Mouse (Mus musculus): ENCODE measurements around the gene Apobec3. TPM values are rescaled to one million over a fixed set of nuclear protein-coding genes. Genes with fewer than 3 reads are reported as not detected.

The Apobec3 gene
- total RNA-seq, 2 experiments from 2014 or later: 124 to 129 TPM

GRCm38 (mm10) chr15:79946790-79947189, 55.3 kb downstream of the Apobec3 start:
- peak; percentile 47; the same call in 1 of the 2 replicates for ATAC-seq (ENCODE audit: poor library complexity, severe bottlenecking)

GRCm38 (mm10) chr15:79947681-79948080, 56.2 kb downstream of the Apobec3 start:
- no peak for ATAC-seq (ENCODE audit: poor library complexity, severe bottlenecking)

DNA sequence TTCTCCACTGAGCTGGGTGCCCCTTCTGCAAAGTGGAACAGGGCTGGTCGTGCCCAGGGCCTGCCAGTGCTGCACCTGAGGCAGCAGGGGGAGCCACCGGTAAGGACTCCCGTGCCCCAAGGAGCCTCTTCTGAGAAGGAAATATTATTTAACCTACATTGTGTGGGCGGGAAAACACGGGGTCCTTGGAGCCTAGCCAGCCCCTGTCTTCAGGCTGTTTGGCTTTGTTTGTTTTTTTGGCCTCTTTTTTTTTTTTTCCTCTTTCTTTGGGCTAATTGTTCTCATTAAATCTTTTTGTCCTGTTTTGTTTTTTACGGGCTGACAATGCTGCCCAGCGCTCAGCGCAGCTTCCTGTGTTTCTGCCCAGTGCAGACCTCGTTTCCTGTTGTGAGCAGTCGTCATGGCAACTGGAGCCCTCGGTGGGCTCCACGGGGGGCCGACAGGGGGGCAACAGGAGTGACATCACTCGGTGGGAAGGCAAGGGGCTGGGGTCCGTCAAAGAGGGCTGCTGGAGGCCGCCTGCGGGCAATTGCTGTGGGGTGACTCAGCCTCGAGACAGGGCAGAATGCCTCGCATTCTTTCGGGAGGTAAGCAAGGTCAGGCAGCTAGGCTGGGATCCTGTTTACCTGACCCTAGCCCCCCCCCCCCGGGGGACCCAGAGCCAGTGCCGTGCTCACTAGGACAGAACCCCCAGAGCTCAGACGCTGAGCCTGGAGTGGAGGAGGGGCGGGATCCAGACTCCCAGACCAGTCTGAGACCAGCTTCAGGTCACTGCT, 59.0 kb downstream of the Apobec3 start:
- ATAC-seq (ENCODE audit: poor library complexity, severe bottlenecking): 0 out of 2 replicates have a peak, but pooled peaks have one; percentile 47

DNA sequence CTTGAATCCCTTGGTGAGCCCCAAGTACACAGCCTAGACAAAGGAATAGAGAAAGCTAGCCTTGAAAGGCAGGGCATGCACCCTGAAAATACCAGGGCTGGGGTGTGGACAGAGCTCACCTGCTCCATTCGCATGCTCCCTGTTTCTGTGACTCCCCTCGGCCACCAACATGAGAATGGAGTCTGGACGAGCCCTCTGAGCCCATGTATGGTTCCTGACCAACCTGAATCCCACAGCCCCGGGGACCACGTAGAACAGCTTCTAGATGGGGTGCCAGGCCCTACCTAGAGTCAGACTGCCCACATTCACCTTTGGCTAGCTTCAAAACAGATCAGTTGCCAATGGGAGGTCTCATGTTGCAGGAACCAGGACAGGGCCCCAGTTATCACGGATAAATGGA, 59.8 kb downstream of the Apobec3 start:
- ATAC-seq (ENCODE audit: poor library complexity, severe bottlenecking): no peak

- ATAC-seq (ENCODE audit: poor library complexity, severe bottlenecking): no peak
These were observed 60.5 kb downstream of the Apobec3 start for GRCm38 (mm10) chr15:79951730-79952503.

DNA sequence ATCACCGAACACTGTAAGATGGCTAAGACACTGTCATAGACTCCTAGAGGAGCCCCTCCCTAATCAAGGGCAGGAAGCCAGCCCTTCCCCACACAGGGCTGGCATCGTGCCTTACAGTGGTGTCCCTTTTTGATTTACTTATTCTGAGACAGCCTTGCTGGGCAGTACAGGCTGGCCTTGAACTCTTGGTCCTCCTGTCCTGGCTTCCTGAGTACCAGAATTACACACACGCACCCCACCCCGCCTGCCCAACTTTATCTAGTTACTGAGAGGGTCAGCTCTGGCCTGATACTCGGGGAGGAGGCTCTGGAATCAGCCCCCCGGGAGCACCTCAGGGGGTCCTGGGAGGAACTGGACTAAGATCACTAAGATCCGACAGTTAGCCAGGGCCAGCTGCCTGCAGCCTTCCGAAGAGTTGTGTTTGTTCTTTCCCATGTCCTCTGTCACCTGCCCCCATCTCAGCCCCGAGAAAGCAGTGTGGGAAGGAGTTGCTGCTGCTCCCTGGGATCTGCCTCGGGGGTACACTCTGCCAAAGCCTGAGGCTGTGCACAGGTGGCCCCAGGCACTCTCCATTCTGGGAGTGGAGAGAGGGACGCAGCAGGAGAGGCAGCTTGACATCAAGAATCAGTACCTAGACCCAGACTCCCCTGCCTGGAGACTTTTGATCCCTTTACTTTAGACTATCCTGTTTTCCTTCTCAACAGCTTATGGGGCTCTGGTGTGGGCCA, 61.2 kb downstream of the Apobec3 start:
- no peak for ATAC-seq (ENCODE audit: poor library complexity, severe bottlenecking)

DNA sequence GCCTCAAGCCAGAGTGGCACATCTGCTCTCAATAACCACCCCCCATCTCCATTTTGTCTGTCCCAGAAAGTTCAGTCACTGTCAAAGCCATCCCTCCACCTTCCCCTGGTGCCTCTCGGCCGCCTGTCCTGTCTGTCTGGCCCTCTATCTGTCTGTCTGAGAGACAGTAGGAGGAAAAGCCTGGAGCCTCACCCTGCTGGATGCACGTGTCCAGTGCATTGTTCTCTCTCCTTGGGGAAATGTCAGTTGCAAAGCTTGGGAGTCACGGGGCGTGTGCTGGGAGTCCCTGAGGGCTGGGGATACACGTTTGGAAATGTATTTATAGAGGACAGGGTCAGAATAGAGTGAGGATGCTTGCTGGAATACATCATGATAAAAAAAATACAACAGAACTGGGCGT, 62.0 kb downstream of the Apobec3 start:
- ATAC-seq (ENCODE audit: poor library complexity, severe bottlenecking): no peak

DNA sequence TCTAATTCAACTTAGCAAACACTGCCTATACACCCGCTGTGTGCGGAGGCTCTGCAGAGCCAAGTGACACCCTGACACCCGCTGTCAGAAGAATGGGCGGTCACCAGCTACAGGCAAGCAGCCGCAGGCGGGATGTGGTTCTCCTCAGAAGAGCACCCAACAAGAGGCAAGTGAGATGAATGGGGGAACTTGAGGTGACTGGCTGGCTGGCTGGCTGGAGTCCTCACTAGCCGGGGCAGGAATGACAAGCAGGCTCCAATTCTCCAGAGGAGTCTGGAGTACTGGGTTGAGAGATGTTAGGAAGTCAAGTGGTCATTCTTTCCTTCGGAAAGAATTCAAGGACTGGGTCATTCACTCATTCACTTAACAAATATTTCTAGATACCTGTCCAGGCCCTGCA, 65.1 kb downstream of the Apobec3 start:
- ATAC-seq (ENCODE audit: poor library complexity, severe bottlenecking): peak; percentile 67

DNA sequence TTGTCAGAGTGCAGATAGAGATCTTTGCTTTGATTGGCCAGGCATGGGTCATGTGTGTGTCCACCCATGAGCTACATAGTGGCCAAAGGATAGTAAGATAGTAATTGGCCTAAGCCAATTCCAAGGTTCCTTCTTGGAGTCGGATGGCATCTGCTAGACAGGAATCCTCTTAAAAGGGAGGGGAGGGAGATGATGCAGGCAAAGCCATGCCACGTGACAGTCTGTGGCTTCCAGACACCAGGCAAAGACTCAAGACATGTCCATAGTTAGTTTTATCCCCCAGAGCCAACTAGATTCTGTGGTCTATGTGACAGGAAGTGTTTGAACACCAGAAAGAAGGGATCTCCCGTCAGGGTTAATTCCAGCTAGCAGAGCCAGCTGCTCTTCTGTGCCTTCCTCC, 67.0 kb downstream of the Apobec3 start:
- no peak for ATAC-seq (ENCODE audit: poor library complexity, severe bottlenecking)

DNA sequence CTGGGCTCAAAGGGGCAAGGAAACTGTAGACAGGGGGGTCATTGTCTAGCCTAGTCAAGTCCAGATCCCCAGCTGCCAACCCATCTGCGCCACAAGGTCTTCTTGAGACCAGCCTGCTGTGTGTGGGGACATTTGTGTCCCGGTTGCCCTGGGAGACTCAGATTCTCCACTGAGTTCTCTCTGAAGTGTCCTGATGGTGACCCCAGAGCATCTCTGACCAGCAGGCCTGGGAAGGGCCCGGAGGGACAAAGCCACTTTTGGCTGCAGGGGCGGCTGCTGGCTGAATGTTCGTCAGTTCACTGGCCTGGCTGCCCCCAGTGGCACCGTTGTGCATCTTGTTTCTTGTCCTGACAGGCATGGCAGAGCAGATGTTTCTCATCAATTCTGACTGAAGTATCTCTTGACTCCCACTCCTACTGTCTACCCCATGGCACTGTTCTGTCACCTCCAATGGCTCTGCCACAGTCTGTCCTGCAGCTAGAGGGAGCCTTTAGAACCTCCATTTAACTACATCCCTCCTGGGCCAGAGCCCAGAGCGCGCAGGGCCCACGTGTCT, 70.0 kb downstream of the Apobec3 start:
- no peak for ATAC-seq (ENCODE audit: poor library complexity, severe bottlenecking)

DNA sequence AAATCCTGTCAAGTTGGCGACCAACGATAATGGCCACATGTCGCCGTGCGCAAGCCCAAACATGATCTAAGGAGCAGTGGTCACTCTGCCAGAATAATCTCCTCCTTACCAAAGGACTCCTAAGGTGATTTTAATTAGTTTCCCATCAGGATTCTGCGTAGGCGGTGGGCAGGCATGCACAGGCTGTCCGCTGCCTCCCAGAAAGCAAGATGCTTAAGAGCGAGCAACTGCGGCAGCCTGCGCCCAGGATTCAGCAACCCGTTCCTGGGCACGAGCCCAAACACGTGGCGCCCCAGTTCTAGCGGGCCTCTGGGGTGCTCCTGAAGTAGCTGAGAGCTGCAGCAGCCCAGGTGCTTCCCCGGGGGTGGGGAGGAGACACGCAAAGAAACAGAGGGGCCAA, 71.2 kb downstream of the Apobec3 start:
- no peak for ATAC-seq (ENCODE audit: poor library complexity, severe bottlenecking)

DNA sequence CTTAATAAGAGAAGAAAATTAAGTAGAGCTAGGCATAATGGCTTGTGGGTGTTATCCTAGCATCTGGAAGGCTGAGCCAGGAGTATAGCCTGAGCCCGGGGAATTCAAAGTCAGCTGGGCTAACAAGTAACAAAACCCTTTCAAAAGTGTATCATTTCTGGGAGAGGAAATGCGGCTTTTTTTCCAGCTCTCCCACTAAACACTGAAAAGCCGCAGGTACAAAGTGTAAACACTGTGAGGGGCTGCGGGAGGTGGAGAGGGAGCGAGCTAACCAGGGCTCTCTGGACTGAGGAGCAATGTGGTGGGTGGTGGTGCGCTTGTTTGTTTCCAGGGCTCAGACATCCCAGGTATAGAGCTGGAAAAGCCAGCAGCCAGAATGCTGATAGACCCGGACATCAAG, 72.9 kb downstream of the Apobec3 start:
- ATAC-seq (ENCODE audit: poor library complexity, severe bottlenecking): no peak

Other genes with a start within 250 kb of the Apobec3 start
- gene Fam227a, start 232.7 kb upstream of the Apobec3 start, total RNA-seq (2015): 0.20 and 0.87 TPM in 2 replicates
- 0.12 and 1.2 TPM in 2 replicates for gene Fam227a, start 232.7 kb upstream of the Apobec3 start, total RNA-seq (2017)
- 9.9 and 12.9 TPM in 2 replicates for gene Cby1, start 232.5 kb upstream of the Apobec3 start, total RNA-seq (2015)
- 45.0 and 52.0 TPM in 2 replicates for gene Cby1, start 232.5 kb upstream of the Apobec3 start, total RNA-seq (2017)
- gene Tomm22, start 220.8 kb upstream of the Apobec3 start, total RNA-seq (2015): 161 and 184 TPM in 2 replicates
- gene Tomm22, start 220.8 kb upstream of the Apobec3 start, total RNA-seq (2017): 81.2 and 82.1 TPM in 2 replicates
- gene Josd1, start 203.7 kb upstream of the Apobec3 start, total RNA-seq (2015): 6.7 and 8.0 TPM in 2 replicates
- 10.7 and 13.0 TPM in 2 replicates for gene Josd1, start 203.7 kb upstream of the Apobec3 start, total RNA-seq (2017)
- 31.2 and 31.9 TPM in 2 replicates for gene Gtpbp1, start 200.8 kb upstream of the Apobec3 start, total RNA-seq (2015)
- gene Gtpbp1, start 200.8 kb upstream of the Apobec3 start, total RNA-seq (2017): 36.8 and 56.8 TPM in 2 replicates
- 53.6 and 54.4 TPM in 2 replicates for gene Sun2, start 149.1 kb upstream of the Apobec3 start, total RNA-seq (2015)
- gene Sun2, start 149.1 kb upstream of the Apobec3 start, total RNA-seq (2017): 129 and 161 TPM in 2 replicates
- gene Dnal4, start 113.8 kb upstream of the Apobec3 start, total RNA-seq (2015): 13.9 and 14.1 TPM in 2 replicates
- gene Dnal4, start 113.8 kb upstream of the Apobec3 start, total RNA-seq (2017): 9.6 and 12.3 TPM in 2 replicates
- gene Nptxr, start 86.9 kb upstream of the Apobec3 start, total RNA-seq (2015): 0.33 and 1.3 TPM in 2 replicates
- gene Nptxr, start 86.9 kb upstream of the Apobec3 start, total RNA-seq (2017): 0.44 and 0.49 TPM in 2 replicates
- not detected in 2 replicates for gene Npcd, start 57.4 kb upstream of the Apobec3 start, total RNA-seq (2015)
- not detected in 2 replicates for gene Npcd, start 57.4 kb upstream of the Apobec3 start, total RNA-seq (2017)
- gene Cbx6, start 57.0 kb upstream of the Apobec3 start, total RNA-seq (2015): 2.3 and 3.9 TPM in 2 replicates
- gene Cbx6, start 57.0 kb upstream of the Apobec3 start, total RNA-seq (2017): 3.5 and 6.7 TPM in 2 replicates
- 4.9 and 5.5 TPM in 2 replicates for gene Cbx7, start 79.5 kb downstream of the Apobec3 start, total RNA-seq (2015)
- 3.9 and 7.0 TPM in 2 replicates for gene Cbx7, start 79.5 kb downstream of the Apobec3 start, total RNA-seq (2017)
- 1.3 and 1.6 TPM in 2 replicates for gene Pdgfb, start 123.3 kb downstream of the Apobec3 start, total RNA-seq (2015)
- gene Pdgfb, start 123.3 kb downstream of the Apobec3 start, total RNA-seq (2017): 0.40 and 1.7 TPM in 2 replicates
- 3.2 and 3.9 TPM in 2 replicates for gene Syngr1, start 199.7 kb downstream of the Apobec3 start, total RNA-seq (2015)
- 0.08 and 0.22 TPM in 2 replicates for gene Syngr1, start 199.7 kb downstream of the Apobec3 start, total RNA-seq (2017)
- gene Rpl3, start 200.2 kb downstream of the Apobec3 start, total RNA-seq (2015): 965 and 1,027 TPM in 2 replicates
- gene Rpl3, start 200.2 kb downstream of the Apobec3 start, total RNA-seq (2017): 1,404 and 1,498 TPM in 2 replicates
- gene Tab1, start 241.5 kb downstream of the Apobec3 start, total RNA-seq (2015): 3.8 and 6.9 TPM in 2 replicates
- 13.5 and 14.5 TPM in 2 replicates for gene Tab1, start 241.5 kb downstream of the Apobec3 start, total RNA-seq (2017)

All from megakaryocyte, adult 5-6 weeks (primary cell).